Comparison of ENCODE assay signal across 22 mouse cellular contexts in genomic region chr10:112001756-112002520, GRCm38 (mm10). TPM values are rescaled to one million over a fixed set of nuclear protein-coding genes. Genes with fewer than 3 reads are reported as not detected.
DNase-seq lines count a peak whose midpoint lies in the region; ATAC-seq and TF ChIP-seq lines count a peak whose summit lies in the region.
"Had no signal": no experiment of that assay in that cellular context is flagged by ENCODE, and none has a peak within 500 bp of the region (broad histone marks: within the 10 kb centered on the region; RNA-seq: fewer than 3 reads in every experiment).

No protein-coding gene starts in this region.

- H3K4me2 ChIP-seq in liver, embryonic 14.5 days (ENCODE audit: low read depth), result peak overlapping the region; percentile 48
- H3K4me2 ChIP-seq: heart, embryonic 13.5 days; midbrain, embryonic 15.5 days; neural tube, embryonic 13.5 days had no signal

- no peak for TF ChIP-seq POLR2A in bone marrow, adult 2 months (IDR thresholded peaks at IDR 0.05; ENCODE audit: borderline replicate concordance, control insufficient read depth, low read depth, low read length)

- H3K27me3 ChIP-seq in liver, embryonic 14.5 days (ENCODE audit: control insufficient read depth, insufficient read depth, low read length), result no peaks in the 10 kb centered on the region
- H3K27me3 ChIP-seq: heart, embryonic 13.5 days; midbrain, embryonic 15.5 days; neural tube, embryonic 13.5 days; Patski had no signal

- peak overlapping the region; percentile 71 for H3K4me3 ChIP-seq in bone marrow, adult 2 months (replicated peaks; ENCODE audit: control insufficient read depth, low read depth, low read length)
- H3K4me3 ChIP-seq in liver, embryonic 14.5 days (ENCODE audit: insufficient read depth in 1 of 2, low read depth in 2 of 2, low read length in 2 of 2), result peak overlapping the region in 1 of 2 experiments; percentile 4; a peak in 2 of 4 replicates
- H3K4me3 ChIP-seq: heart, embryonic 13.5 days; layer of hippocampus, adult 2 months; midbrain, embryonic 15.5 days; neural tube, embryonic 13.5 days had no signal

- ATAC-seq in liver, embryonic 14.5 days (ENCODE audit: insufficient read depth), result peak; percentile 40; the same call in 1 of the 2 replicates
- 0 out of 2 replicates have a peak, but pooled peaks have one; percentile 1 for ATAC-seq in neutrophil, adult 5-6 weeks (ENCODE audit: extremely low read depth, insufficient number of reproducible peaks, low FRiP score, poor library complexity, severe bottlenecking)
- ATAC-seq: forebrain, postnatal 0 days; midbrain, embryonic 15.5 days; Patski had no signal

- 6% methylated on average over 9 of the region's 9 CpGs for WGBS in bone marrow, adult 2 months
- WGBS in liver, embryonic 14.5 days (ENCODE audit: insufficient replicate concordance), result 19% methylated on average over 9 of the region's 9 CpGs

- TF ChIP-seq CTCF in bone marrow, adult 2 months (IDR thresholded peaks at IDR 0.05; ENCODE audit: control insufficient read depth, insufficient read depth, low read length), result no peak
- TF ChIP-seq CTCF in liver, embryonic 14.5 days (IDR thresholded peaks at IDR 0.05; ENCODE audit: low read depth), result no peak

- DNase-seq in spleen, adult 18-20 months, result peak; percentile 10 to 29
- no peak for DNase-seq in spleen, postnatal 10 days (ENCODE audit: low spot score in 2 of 2)
- no peak for DNase-seq in liver, embryonic 14.5 days (ENCODE audit: low read depth in 3 of 3, low spot score in 3 of 3)
- DNase-seq in lung, adult 18-20 months, result no peak
- no peak for DNase-seq in urinary bladder, adult 18-20 months (ENCODE audit: low spot score in 2 of 2)
- DNase-seq in cerebellum, adult 9-11 months, result no peak
- DNase-seq: forebrain, postnatal 0 days; gastrocnemius, postnatal 14 days; right cerebral cortex, postnatal 14 days had no signal

- H3K9ac ChIP-seq in liver, embryonic 14.5 days (replicated peaks), result no peak overlapping the region
- H3K9ac ChIP-seq: forebrain, postnatal 0 days; heart, embryonic 13.5 days; midbrain, embryonic 15.5 days; neural tube, embryonic 13.5 days had no signal

- peak overlapping the region; percentile 92 for H3K27ac ChIP-seq in bone marrow, adult 2 months (ENCODE audit: control insufficient read depth, insufficient read depth, low read depth, low read length, poor library complexity)
- H3K27ac ChIP-seq in liver, embryonic 14.5 days, result peak overlapping the region; percentile 19; the same call in 1 of the 2 replicates
- H3K27ac ChIP-seq: heart, embryonic 13.5 days; layer of hippocampus, adult 2 months; midbrain, embryonic 15.5 days; neural tube, embryonic 13.5 days had no signal

- H3K4me1 ChIP-seq in bone marrow, adult 2 months (ENCODE audit: control insufficient read depth, insufficient read depth, low read length), result peaks cover 5% of the 10 kb centered on the region
- H3K4me1 ChIP-seq in liver, embryonic 14.5 days (replicated peaks; ENCODE audit: control insufficient read depth in 2 of 2, insufficient read depth in 2 of 2, low read length in 1 of 2), result peaks cover 18 to 30% of the 10 kb centered on the region in 2 experiments
- H3K4me1 ChIP-seq: midbrain, embryonic 15.5 days; neural tube, embryonic 13.5 days had no signal

- H3K9me3 ChIP-seq in liver, embryonic 14.5 days (ENCODE audit: control insufficient read depth, low read length), result no peaks in the 10 kb centered on the region
- H3K9me3 ChIP-seq: heart, embryonic 13.5 days; midbrain, embryonic 15.5 days; neural tube, embryonic 13.5 days had no signal

- TF ChIP-seq EP300 in liver, embryonic 14.5 days (IDR thresholded peaks at IDR 0.05; ENCODE audit: low read depth), result no peak

- no peaks in the 10 kb centered on the region for H3K36me3 ChIP-seq in liver, embryonic 14.5 days (replicated peaks; ENCODE audit: control insufficient read depth, insufficient read depth, low read depth)
- H3K36me3 ChIP-seq: heart, embryonic 13.5 days; midbrain, embryonic 15.5 days; neural tube, embryonic 13.5 days had no signal

RNA-seq across cellular contexts. Expression of gene Glipr1, which starts 0.5 kb away (rescaled TPM):
- polyA plus RNA-seq in bone marrow, adult 2 months (2011; ENCODE audit: insufficient read depth, insufficient read length, low replicate concordance, missing spikeins), result 39.6 and 115 TPM in 2 replicates
- 8.0 and 9.7 TPM in 2 replicates for polyA plus RNA-seq in liver, embryonic 14.5 days (2012; rRNA removed)
- polyA plus RNA-seq in liver, embryonic 14.5 days (2014; fragmentation: Nextera tagmentation; extraction: Ambion mirVana), result 7.6 and 8.7 TPM in 2 replicates
- total RNA-seq in neutrophil, adult 5-6 weeks (2017), result 370 and 378 TPM in 2 replicates

RNA-seq across cellular contexts. Expression of gene Krr1, which starts 29.5 kb away (rescaled TPM):
- 11.3 and 24.0 TPM in 2 replicates for polyA plus RNA-seq in bone marrow, adult 2 months (2011; ENCODE audit: insufficient read depth, insufficient read length, low replicate concordance, missing spikeins)
- polyA plus RNA-seq in liver, embryonic 14.5 days (2012; rRNA removed), result 5.3 and 9.9 TPM in 2 replicates
- 22.1 and 24.8 TPM in 2 replicates for polyA plus RNA-seq in liver, embryonic 14.5 days (2014; fragmentation: Nextera tagmentation; extraction: Ambion mirVana)
- 36.2 and 39.6 TPM in 2 replicates for total RNA-seq in neutrophil, adult 5-6 weeks (2017)

RNA-seq across cellular contexts. Expression of gene Glipr1l1, which starts 58.1 kb away (rescaled TPM):
- not detected in 2 replicates for polyA plus RNA-seq in bone marrow, adult 2 months (2011; ENCODE audit: insufficient read depth, insufficient read length, low replicate concordance, missing spikeins)
- polyA plus RNA-seq in liver, embryonic 14.5 days (2012; rRNA removed), result not detected in 2 replicates
- polyA plus RNA-seq in liver, embryonic 14.5 days (2014; fragmentation: Nextera tagmentation; extraction: Ambion mirVana), result not detected in 2 replicates
- not detected in 2 replicates for total RNA-seq in neutrophil, adult 5-6 weeks (2017)
- total RNA-seq: adrenal gland, adult 18-20 months; gastrocnemius, postnatal 14 days; layer of hippocampus, adult 2 months; left cerebral cortex, postnatal 25 days had no signal
- polyA plus RNA-seq: C2C12; heart, embryonic 13.5 days; hindbrain, embryonic 11.5 days; kidney, adult 2 months; lung, embryonic 16.5 days; neural tube, embryonic 13.5 days; Patski had no signal

Comparison
In these comparisons a context has a peak if more than half of its experiments do, and no peak if none do; other contexts are left out.
1. DNase-seq: peak in spleen, adult 18-20 months (2 of 2); none in spleen, postnatal 10 days (0 of 2), liver, embryonic 14.5 days (0 of 3), lung, adult 18-20 months (0 of 2), urinary bladder, adult 18-20 months (0 of 2) and cerebellum, adult 9-11 months (single experiment).